Mouse (Mus musculus) midbrain, embryonic 14.5 days (tissue): ENCODE results near the gene Agbl4. TPM values are rescaled to one million over a fixed set of nuclear protein-coding genes. Genes with fewer than 3 reads are reported as not detected.

ENCODE experiments used
- ATAC-seq: fragments of 200-750 bp; cut with Nextera tagmentation; 2 replicates; pipeline ENCODE4 v1.8.0; 2017; ENCODE audit warnings: moderate number of reproducible peaks, moderate library complexity; ENCODE audit not compliant: low FRiP score, low TSS enrichment
- DNase-seq: peaks from one replicate; pipeline ENCODE4 v3.0.0-alpha.2; 2015
- H3K27ac ChIP-seq: fragments of 300-500 bp; sonication (generic); replicated peaks from 2 replicates; pipeline ENCODE4 v1.5.1; 2014; ENCODE audit warnings: mild to moderate bottlenecking, low read depth, low read length, moderate library complexity
- H3K27me3 ChIP-seq: fragments of 300-500 bp; sonication (generic); 2 replicates; pipeline ENCODE4 v1.6.1; 2014; ENCODE audit warnings: low read length, control low read depth, mixed read lengths; ENCODE audit not compliant: control insufficient read depth, insufficient read depth
- H3K36me3 ChIP-seq: fragments of 300-500 bp; sonication (generic); 2 replicates; pipeline ENCODE4 v1.6.1; 2014; ENCODE audit warnings: low read length, control low read depth; ENCODE audit not compliant: control insufficient read depth, insufficient read depth
- H3K4me1 ChIP-seq: fragments of 300-500 bp; sonication (generic); 2 replicates; pipeline ENCODE4 v1.6.1; 2014; ENCODE audit warnings: mild to moderate bottlenecking, antibody characterized with exemption, low read length, control low read depth; ENCODE audit not compliant: control insufficient read depth, insufficient read depth
- H3K4me2 ChIP-seq: fragments of 300-500 bp; sonication (generic); 2 replicates; pipeline ENCODE4 v1.6.1; 2014; ENCODE audit warnings: mild to moderate bottlenecking, low read length, moderate library complexity
- H3K4me3 ChIP-seq: fragments of 300-500 bp; sonication (generic); replicated peaks from 2 replicates; pipeline ENCODE4 v1.5.1; 2014; ENCODE audit warnings: low read depth, low read length
- H3K9ac ChIP-seq: fragments of 300-500 bp; sonication (generic); replicated peaks from 2 replicates; pipeline ENCODE4 v1.6.1; 2014; ENCODE audit warnings: mild to moderate bottlenecking, low read length, moderate library complexity
- H3K9me3 ChIP-seq: fragments of 300-500 bp; sonication (generic); 2 replicates; pipeline ENCODE4 v1.6.1; 2016; ENCODE audit warnings: low read length, control low read depth, mixed read lengths; ENCODE audit not compliant: control insufficient read depth
- WGBS: fragments of 180-500 bp; shearing (Covaris S2); extraction: QIAGEN DNeasy Blood & Tissue Kit; methylation state at CpG from one replicate; pipeline ENCODE4 v1.1.7; 2014; 5-methylcytosine and 5-hydroxymethylcytosine counted together
- polyA plus RNA-seq: library from polyadenylated mRNA; unstranded; fragments of >200 nt; fragmentation: Nextera tagmentation; extraction: Ambion mirVana; gene quantifications from 2 replicates; pipeline ENCODE4 v1.2.1, GENCODE M21; 2014

Agbl4 gene
- polyA plus RNA-seq, 1 experiment from 2014 or later: 2.2 TPM

DNA sequence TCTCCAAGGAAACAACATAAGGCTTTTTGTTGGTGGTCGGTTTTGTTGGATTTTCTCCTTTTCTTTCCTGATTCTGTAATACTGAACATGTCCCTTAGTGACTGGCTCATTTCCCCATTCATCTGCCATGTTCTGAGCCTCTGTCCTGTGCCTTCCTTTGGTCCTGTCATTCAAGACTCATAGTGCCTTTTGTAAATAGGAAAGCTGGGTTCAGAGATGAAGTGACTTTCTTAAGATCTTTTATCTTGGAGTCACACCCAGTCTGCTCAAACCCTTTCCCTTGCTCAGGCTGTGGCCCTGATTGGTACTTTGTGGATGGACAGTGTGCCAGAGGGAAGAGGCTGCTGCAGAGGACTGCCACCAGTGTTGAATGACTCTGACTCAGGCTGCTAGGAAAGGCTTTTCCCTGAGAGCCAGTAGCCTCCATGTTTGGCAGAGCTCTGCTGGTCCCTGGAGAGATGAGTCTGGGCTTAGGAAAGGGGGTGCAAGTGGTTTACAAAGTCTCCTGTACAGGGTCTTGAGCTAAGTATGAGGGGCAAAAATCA lies 1047.2 kb downstream of the Agbl4 start:
- Histone ChIP-seq H3K4me2 (no peak overlapping the region), H3K27me3 (no peaks in the 10 kb centered on the region), H3K4me3 (no peak overlapping the region), H3K9me3 (no peaks in the 10 kb centered on the region), H3K36me3 (peaks cover 38% of the 10 kb centered on the region), H3K9ac (no peak overlapping the region), H3K27ac (peak overlapping the region; percentile 72), H3K4me1 (peaks cover 32% of the 10 kb centered on the region)
- ATAC-seq (peak; percentile 72), DNase-seq (no peak)
- WGBS: 0% methylated on average over 1 of the region's 1 CpGs

DNA sequence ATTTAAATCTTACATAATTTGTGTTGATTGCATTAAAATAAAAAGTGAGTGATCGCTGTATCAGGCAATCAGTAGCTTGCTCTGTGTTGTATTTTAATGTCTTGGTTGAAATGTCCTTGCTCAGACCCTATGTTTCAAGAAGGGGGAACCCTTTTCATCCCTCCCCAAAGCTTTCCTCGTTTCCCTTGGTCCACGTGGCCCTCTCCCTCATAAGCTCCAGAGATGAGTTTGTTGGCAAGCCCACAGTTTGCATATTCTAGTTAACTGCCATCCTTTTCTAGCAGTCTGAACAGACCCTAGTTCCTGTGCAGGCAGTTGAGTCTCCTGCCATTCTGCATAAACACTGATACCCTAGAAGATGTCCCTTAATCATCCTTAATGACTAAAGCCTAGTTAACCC lies 1050.5 kb downstream of the Agbl4 start:
- Histone ChIP-seq H3K36me3 (peaks cover 43% of the 10 kb centered on the region), H3K27me3 (no peaks in the 10 kb centered on the region), H3K9ac (no peak overlapping the region), H3K9me3 (no peaks in the 10 kb centered on the region), H3K4me3 (no peak overlapping the region), H3K4me2 (no peak overlapping the region), H3K27ac (no peak overlapping the region), H3K4me1 (peaks cover 21% of the 10 kb centered on the region)
- DNase-seq (no peak), ATAC-seq (no peak)
- WGBS: 81% methylated on average over 3 of the region's 3 CpGs

DNA sequence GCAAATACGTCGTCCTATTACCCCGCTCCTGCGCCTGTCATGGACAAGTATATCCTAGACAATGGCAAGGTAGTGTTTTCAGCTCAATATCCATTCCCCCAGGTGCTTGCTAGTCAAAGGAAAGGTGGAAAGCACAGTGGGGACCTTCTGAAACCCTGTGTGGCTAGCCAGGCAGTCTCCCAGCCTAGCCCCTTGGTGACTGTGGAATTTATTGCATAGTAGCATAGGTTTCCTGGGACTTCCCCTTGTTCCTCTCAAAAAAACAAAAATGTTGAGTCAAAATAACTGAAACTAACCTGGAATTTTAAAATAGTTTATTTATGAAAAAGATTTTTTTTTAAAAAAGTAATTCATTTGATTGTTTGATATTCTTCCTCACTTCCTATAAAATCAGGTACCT lies 1051.1 kb downstream of the Agbl4 start:
- H3K9ac ChIP-seq: no peak overlapping the region
- H3K27me3 ChIP-seq: no peaks in the 10 kb centered on the region
- H3K27ac ChIP-seq: no peak overlapping the region
- H3K9me3 ChIP-seq: no peaks in the 10 kb centered on the region
- 96% methylated on average over 4 of the region's 4 CpGs for WGBS
- H3K4me2 ChIP-seq: no peak overlapping the region
- H3K4me3 ChIP-seq: no peak overlapping the region
- H3K36me3 ChIP-seq: peaks cover 47% of the 10 kb centered on the region
- peaks cover 14% of the 10 kb centered on the region for H3K4me1 ChIP-seq
- DNase-seq (no peak), ATAC-seq (no peak)

- no peak overlapping the region for H3K9ac ChIP-seq
- peaks cover 58% of the 10 kb centered on the region for H3K36me3 ChIP-seq
- no peak for DNase-seq
- H3K27me3 ChIP-seq: no peaks in the 10 kb centered on the region
- 80% methylated on average over 7 of the region's 7 CpGs for WGBS
- H3K4me3 ChIP-seq: no peak overlapping the region
- H3K9me3 ChIP-seq: no peaks in the 10 kb centered on the region
- peaks cover 6% of the 10 kb centered on the region; the same call in 1 of the 2 replicates for H3K4me1 ChIP-seq
- no peak overlapping the region for H3K27ac ChIP-seq
- no peak overlapping the region for H3K4me2 ChIP-seq
- ATAC-seq: no peak
Measured at GRCm38 (mm10) chr4:111449442-111450199, 1052.2 kb downstream of the Agbl4 start.

DNA sequence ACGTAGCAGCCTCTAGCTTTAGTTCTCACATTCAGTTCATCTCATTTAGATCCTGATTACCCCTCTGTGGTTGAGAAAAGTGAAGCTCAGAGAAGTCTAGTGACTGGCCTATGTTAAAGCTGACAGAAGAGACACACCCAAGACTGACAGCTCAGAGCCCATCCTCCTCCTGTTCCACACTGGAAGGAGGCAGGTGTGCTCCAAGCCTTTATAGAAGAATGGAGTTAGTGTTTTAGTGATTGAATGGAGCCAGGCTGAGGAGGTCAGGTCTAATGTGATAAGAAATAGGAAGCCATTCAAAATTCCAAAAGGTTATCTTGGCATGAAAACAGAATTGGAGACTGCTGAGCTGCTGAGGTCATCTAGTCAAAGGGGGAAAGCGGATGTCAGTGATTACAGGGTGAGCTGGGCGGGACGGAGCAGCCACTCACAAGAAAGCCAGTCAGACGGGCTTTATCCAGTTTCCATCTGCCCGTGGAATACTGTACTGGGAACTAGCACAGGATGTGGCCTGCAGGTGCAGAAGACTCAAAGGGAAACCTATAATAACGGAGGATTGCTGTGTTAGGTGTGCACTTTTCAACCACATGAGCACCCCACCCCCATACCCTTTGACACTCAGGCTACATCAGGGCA lies 1053.9 kb downstream of the Agbl4 start:
- no peak overlapping the region for H3K27ac ChIP-seq
- DNase-seq: no peak
- H3K36me3 ChIP-seq: peaks cover 71% of the 10 kb centered on the region
- H3K4me1 ChIP-seq: 0 out of 2 replicates have a peak, but pooled peaks cover under 1% of the 10 kb centered on the region
- H3K9me3 ChIP-seq: no peaks in the 10 kb centered on the region
- H3K4me3 ChIP-seq: no peak overlapping the region
- no peak for ATAC-seq
- H3K9ac ChIP-seq: no peak overlapping the region
- no peaks in the 10 kb centered on the region for H3K27me3 ChIP-seq
- H3K4me2 ChIP-seq: no peak overlapping the region
- 85% methylated on average over 7 of the region's 7 CpGs for WGBS

DNA sequence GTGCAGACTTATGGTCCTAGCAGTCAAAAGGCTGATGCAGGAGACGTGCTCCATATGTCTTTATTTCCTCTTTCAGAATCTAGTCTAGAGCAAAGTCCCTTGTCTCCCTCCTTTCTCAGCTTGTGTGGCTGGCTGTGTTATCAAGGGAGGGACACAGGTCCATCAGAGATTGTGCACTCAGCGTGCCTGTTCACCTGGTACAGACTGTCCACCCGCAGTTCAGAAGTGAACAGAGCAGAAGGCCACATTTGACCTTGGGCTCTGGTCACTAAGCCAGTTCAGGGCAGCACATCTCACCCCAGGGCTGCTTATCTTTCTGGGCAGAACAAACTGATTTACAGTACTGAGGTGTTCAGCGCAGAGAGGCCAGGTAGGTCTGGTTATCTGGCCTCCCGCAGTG lies 1054.7 kb downstream of the Agbl4 start:
- no peak for ATAC-seq
- 96% methylated on average over 5 of the region's 5 CpGs for WGBS
- Histone ChIP-seq H3K4me3 (no peak overlapping the region), H3K27me3 (no peaks in the 10 kb centered on the region), H3K4me2 (no peak overlapping the region), H3K27ac (no peak overlapping the region), H3K9me3 (no peaks in the 10 kb centered on the region), H3K36me3 (peaks cover 71% of the 10 kb centered on the region), H3K9ac (no peak overlapping the region), H3K4me1 (0 out of 2 replicates have a peak, but pooled peaks cover 5% of the 10 kb centered on the region)
- no peak for DNase-seq

GRCm38 (mm10) chr4:111453275-111453674 lies 1055.8 kb downstream of the Agbl4 start:
- DNase-seq (no peak), ATAC-seq (no peak)
- Histone ChIP-seq H3K27me3 (no peaks in the 10 kb centered on the region), H3K36me3 (peaks cover 71% of the 10 kb centered on the region), H3K4me3 (no peak overlapping the region), H3K4me1 (0 out of 2 replicates have a peak, but pooled peaks cover 5% of the 10 kb centered on the region), H3K4me2 (no peak overlapping the region), H3K9me3 (no peaks in the 10 kb centered on the region), H3K9ac (no peak overlapping the region), H3K27ac (no peak overlapping the region)
- 69% methylated on average over 3 of the region's 3 CpGs for WGBS

DNA sequence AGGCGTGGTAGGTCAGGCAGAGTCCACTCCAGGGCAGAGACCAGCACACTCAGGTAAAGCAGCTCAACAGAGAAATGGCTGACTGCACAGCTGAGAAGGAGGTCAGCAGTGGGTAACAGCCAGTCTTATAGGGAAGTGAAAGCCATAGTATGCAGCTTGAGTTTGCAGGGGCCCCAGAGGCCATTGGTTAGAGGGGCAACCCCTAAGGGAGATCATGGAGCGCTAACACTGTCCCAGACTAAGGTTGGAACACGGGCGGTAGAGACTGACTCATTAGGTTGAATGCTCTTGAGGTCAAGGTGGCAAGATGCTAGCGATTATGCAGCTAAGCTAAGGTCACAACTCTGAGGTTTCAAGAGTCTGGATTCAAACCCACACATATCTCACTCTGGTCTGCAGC lies 1058.2 kb downstream of the Agbl4 start:
- H3K27me3 ChIP-seq: no peaks in the 10 kb centered on the region
- H3K36me3 ChIP-seq: peaks cover 73% of the 10 kb centered on the region
- no peak overlapping the region for H3K4me2 ChIP-seq
- H3K27ac ChIP-seq: no peak overlapping the region
- no peak overlapping the region for H3K9ac ChIP-seq
- no peak overlapping the region for H3K4me3 ChIP-seq
- no peaks in the 10 kb centered on the region for H3K9me3 ChIP-seq
- DNase-seq (no peak), ATAC-seq (no peak)
- 0 out of 2 replicates have a peak, but pooled peaks cover 5% of the 10 kb centered on the region for H3K4me1 ChIP-seq
- 94% methylated on average over 5 of the region's 5 CpGs for WGBS
